Comparison of ENCODE assay signal across 1 mouse cellular context in the genomic region with DNA sequence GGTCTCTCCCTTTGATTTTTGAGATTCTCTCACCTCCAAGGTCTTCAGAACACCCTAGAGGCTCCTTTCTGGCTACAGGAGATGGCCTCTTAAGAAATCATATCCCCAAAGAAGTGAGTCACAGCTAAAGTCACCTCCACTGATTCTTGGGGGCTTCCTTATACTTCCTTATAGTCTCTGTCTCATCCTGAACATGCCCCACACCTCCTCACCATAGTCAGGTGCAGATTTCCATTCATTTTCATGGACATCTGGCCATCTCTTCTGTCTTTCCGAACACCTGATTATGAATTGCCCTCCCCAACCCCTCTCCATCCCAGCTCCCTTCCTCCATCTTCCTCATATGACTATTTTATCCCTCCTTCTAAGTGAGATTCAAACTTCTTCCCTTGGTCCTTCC. TPM values are rescaled to one million over a fixed set of nuclear protein-coding genes. Genes with fewer than 3 reads are reported as not detected.
"Had no signal": no experiment of that assay in that cellular context is flagged by ENCODE, and none has a peak within 500 bp of the region (broad histone marks: within the 10 kb centered on the region; RNA-seq: fewer than 3 reads in every experiment).

No protein-coding gene starts in this region.

RNA-seq across cellular contexts. Expression of a gene that starts 9.6 kb away (rescaled TPM):
- polyA plus RNA-seq: liver, adult 2 months had no signal
